Mouse (Mus musculus): ENCODE measurements around the gene Upf2. TPM values are rescaled to one million over a fixed set of nuclear protein-coding genes. Genes with fewer than 3 reads are reported as not detected.

The Upf2 gene
- polyA plus RNA-seq, 1 experiment = 3.5 TPM

- TF ChIP-seq GATA1 (IDR thresholded peaks at IDR 0.05; ENCODE audit: low read length) = no peak
These were observed 9.3 kb upstream of the Upf2 start for GRCm38 (mm10) chr2:5941861-5942415.

- no peak for TF ChIP-seq GATA1 (IDR thresholded peaks at IDR 0.05; ENCODE audit: low read length)
These were observed 8.7 kb upstream of the Upf2 start, which contains the start of gene Dhtkd1 for GRCm38 (mm10) chr2:5942416-5943032. Dhtkd1 (minus strand) TSS chr2:5942792.

- TF ChIP-seq GATA1 (IDR thresholded peaks at IDR 0.05; ENCODE audit: low read length) = no peak
These were observed 8.2 kb upstream of the Upf2 start for GRCm38 (mm10) chr2:5943071-5943470.

GRCm38 (mm10) chr2:5945629-5946028 lies 5.6 kb upstream of the Upf2 start:
- TF ChIP-seq GATA1 (IDR thresholded peaks at IDR 0.05; ENCODE audit: low read length) = no peak

GRCm38 (mm10) chr2:5946876-5947275 lies 4.4 kb upstream of the Upf2 start:
- no peak for TF ChIP-seq GATA1 (IDR thresholded peaks at IDR 0.05; ENCODE audit: low read length)

- TF ChIP-seq GATA1 (IDR thresholded peaks at IDR 0.05; ENCODE audit: low read length) = no peak
These were observed 2.3 kb upstream of the Upf2 start for GRCm38 (mm10) chr2:5948964-5949363.

- TF ChIP-seq GATA1 (IDR thresholded peaks at IDR 0.05; ENCODE audit: low read length) = no peak
These were observed 964 bp upstream of the Upf2 start for GRCm38 (mm10) chr2:5950305-5950704.

GRCm38 (mm10) chr2:5951621-5952211 lies 447 bp downstream of the Upf2 start:
- TF ChIP-seq GATA1 (IDR thresholded peaks at IDR 0.05; ENCODE audit: low read length) = no peak

GRCm38 (mm10) chr2:5957705-5958104 lies 6.4 kb downstream of the Upf2 start:
- no peak for TF ChIP-seq GATA1 (IDR thresholded peaks at IDR 0.05; ENCODE audit: low read length)

GRCm38 (mm10) chr2:5962265-5962664 lies 11.0 kb downstream of the Upf2 start:
- TF ChIP-seq GATA1 (IDR thresholded peaks at IDR 0.05; ENCODE audit: low read length) = no peak

GRCm38 (mm10) chr2:5965972-5966371 lies 14.7 kb downstream of the Upf2 start:
- TF ChIP-seq GATA1 (IDR thresholded peaks at IDR 0.05; ENCODE audit: low read length) = no peak

- TF ChIP-seq GATA1 (IDR thresholded peaks at IDR 0.05; ENCODE audit: low read length) = no peak
These were observed 26.3 kb downstream of the Upf2 start for GRCm38 (mm10) chr2:5977532-5977931.

- TF ChIP-seq GATA1 (IDR thresholded peaks at IDR 0.05; ENCODE audit: low read length) = no peak
These were observed 44.3 kb downstream of the Upf2 start for GRCm38 (mm10) chr2:5995538-5995937.

GRCm38 (mm10) chr2:6003949-6004348 lies 52.7 kb downstream of the Upf2 start:
- TF ChIP-seq GATA1 (IDR thresholded peaks at IDR 0.05; ENCODE audit: low read length) = no peak

- TF ChIP-seq GATA1 (IDR thresholded peaks at IDR 0.05; ENCODE audit: low read length) = no peak
These were observed 63.3 kb downstream of the Upf2 start for GRCm38 (mm10) chr2:6014532-6014931.

GRCm38 (mm10) chr2:6020570-6020969 lies 69.3 kb downstream of the Upf2 start:
- no peak for TF ChIP-seq GATA1 (IDR thresholded peaks at IDR 0.05; ENCODE audit: low read length)

- no peak for TF ChIP-seq GATA1 (IDR thresholded peaks at IDR 0.05; ENCODE audit: low read length)
These were observed 91.4 kb downstream of the Upf2 start for GRCm38 (mm10) chr2:6042644-6043043.
